Mouse (Mus musculus) thymus, postnatal 36 days (tissue): Measurements from ENCODE around the gene Grifin.

Source experiments
- DNase-seq, 2 experiments: peaks; one replicate each; pipeline ENCODE4 v3.0.0; 2022; ENCODE audit warnings: mixed read lengths in 2 of 2

Gene Grifin

DNA sequence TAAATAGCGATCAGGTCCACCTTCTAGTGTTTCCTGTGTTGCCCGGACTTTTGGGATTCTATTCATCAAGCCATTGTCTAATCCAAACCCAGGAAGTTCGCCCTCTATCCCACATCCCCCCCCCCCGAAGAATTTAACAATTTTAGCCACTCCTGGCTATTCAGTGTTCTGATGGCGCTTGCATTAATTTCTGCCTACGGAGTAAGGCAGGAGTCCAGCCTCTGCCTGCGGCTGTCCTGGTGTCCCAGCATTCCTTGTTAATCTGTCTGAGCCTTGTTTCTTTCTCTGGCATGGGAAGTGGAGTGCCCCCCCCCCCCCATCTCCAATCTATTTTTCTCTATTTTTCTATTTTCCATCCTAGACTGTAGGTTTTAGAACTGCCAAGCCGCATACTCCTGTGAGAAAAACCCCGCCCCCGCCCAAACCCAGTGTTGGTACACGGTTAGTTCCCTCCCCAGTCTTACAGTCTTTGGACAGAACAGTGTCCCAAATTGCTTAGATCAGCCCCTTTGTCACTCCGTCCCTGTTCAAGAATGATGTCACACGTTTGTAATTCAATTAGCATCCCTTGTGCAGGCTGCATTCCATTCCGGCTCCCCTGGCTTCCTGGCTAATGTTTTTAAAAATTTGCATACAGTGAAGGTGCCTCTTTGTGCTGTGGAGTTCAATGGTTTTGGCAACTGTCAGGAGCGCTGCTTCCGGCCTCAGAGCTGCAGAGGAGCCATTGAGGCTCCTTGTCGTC, 15.4 kb downstream of the Grifin start:
- DNase-seq, result no peak

DNA sequence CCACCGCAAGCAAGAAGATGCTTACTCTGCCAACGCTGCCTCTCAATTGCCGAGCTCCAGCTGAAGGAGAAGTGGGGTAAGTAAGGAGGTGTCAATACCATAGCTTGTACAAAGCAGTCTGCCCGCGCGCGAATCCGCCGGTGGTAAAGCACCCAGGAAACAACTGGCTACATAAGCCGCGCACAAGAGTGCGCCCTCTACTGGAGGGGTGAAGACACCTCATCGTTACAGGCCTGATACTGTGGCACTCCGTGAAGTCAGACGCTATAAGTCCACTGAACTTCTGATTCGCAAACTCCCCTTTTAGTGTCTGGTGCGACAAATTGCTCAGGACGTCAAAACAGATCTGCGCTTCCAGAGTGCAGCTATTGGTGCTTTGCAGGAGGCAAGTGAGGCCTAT, 18.5 kb downstream of the Grifin start:
- DNase-seq, result no peak

DNA sequence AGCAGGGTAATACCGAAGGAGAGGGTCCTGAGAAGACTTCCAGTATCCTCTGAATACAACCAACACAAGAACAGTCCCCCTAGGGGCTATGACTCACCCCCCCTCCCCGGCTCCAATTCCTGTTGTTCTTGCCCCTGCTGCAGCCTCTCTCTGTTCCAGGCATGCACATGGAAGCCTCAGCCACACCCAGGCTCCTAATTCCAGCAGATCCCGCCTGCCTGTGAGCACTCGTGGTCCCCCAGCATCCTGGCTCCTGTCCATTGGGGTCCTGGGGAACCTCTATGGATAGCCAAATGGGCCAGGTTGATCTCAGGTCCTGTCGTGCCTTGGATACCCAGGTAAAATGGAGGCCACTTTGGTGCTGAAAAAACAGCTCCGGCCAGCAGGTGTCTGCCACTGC, 19.2 kb downstream of the Grifin start:
- DNase-seq, result no peak

DNA sequence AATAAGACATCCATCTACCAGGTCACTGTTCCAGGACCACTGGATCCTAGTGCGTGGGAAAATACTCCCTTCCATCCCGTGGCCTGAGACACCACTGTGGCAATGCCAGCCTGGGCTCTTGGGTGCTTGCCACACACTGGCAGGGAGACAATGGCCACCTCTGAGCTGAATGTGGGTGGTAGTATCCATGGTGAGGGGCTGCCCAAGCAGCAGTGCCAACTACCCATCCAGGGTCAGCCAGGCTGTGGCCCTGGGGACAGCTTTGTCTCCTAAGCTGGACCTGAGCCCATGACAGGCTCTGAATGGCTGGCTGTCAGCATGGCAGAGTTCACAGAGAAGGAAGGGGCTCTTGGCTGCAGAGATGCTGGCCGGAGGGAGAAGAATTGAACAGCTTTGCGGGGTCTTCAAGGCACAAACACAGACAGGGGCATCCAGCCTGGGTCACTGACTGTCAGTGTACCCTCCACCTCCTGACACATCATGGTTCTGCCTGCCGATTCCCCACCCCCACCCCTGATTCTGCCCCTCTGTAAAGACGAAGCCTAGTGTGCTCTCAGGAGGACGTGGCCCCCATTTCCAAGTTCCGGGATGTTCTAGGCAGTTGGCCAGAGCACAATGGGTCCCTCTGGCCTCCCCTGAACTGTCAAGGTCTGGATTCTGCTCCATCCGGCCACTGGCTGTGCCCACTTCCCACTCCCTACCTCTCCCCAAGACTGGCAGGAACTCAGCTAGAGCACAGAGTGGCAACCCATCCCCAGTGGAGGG, 21.9 kb downstream of the Grifin start:
- no peak for DNase-seq

DNA sequence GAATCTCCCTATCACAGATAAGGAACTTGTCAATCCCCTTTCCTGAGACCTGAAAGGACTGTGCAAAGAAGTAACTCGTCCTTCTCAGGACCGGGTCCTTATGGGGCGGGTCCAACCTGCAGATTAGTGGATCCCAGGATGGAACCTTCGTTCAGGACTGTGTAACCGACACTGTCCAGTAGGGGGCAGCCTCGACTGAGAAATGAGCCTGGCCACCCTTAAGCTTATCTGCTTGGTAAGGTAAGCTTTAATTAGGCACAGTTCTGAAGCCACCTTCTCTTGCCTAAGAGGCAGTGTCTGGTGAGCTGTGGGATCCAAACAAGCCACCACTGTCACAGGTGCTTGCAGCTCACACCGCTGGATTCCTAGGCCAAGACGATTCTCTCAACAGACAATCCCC, 24.8 kb downstream of the Grifin start:
- DNase-seq, result peak; percentile 74 to 81

DNA sequence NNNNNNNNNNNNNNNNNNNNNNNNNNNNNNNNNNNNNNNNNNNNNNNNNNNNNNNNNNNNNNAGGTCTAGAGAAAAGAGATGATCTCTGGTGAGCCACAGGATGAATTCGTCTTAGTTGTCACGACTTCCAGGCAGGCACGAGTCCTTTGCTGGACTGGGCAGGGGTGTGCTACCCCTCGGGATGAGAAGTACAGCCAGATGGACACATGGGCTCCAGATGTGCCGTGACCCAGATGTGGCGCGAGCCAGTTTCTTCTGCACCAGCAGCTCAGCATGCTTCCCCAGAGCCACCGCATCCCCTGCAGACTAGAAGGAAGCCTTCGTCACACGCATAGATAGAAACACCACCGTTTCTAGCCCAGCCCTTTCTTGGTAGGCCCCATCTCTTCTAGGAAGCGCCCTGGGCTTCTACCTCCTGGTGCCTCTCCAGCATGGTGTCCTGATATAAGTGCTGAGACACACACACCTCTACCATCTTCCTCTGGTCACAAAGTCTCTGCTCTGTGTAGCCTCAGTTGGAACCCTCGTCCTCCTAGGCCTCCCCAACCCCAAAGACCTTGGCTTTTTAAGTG, 26.7 kb downstream of the Grifin start:
- no peak for DNase-seq

DNA sequence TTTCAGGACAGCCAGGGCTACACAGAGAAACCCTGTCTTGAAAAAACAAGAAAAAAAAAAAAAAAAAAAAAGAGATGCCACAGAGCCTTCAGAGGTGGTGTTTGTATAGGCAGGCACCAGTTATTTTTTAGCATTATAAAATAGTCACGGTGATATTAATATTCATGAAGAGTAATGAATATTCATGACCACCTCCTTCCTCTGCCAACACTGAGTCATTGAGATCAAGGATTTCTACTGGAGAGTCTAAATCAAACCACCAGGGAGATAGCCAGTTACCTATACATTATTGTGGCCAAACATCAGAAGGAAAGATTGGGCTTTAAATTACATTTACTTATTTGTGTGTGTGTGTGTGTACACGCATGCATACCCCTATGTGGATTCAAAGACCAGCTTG, 38.1 kb downstream of the Grifin start:
- no peak for DNase-seq

DNA sequence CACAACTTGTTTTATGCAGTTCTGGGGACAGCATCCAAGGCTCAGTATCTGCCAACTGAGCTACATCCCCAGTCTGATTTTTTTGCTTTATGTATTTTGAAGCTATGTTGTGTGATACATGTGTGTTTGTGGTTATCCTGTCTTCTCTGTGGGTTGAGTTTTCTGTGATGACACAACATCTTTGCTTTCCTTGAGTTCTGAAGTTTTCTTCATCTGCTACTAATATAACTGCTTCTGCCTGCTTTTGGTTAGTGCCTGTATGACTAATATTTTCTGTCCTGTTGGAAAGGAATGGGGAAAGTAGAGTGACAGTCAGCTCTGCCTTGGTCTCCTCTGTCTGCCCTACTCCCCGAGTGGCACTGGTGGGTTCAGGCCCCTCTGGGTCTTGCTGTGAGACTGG, 43.7 kb downstream of the Grifin start:
- no peak for DNase-seq

DNA sequence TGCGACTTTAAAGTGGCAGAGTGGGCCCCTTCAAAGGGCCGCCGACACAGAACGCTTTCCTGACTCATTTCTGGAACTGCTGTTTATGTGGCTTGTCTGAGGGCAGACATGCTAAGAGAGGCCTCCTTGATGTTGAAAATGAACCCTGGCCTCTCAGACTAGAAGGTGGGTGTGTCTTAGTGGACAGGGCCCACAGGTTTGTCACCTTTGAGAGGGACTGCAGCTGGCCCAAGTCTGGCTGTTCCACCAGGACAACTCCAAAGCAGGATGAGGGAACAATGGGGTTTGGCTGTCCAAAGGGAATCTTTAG, 47.0 kb downstream of the Grifin start:
- no peak for DNase-seq

DNA sequence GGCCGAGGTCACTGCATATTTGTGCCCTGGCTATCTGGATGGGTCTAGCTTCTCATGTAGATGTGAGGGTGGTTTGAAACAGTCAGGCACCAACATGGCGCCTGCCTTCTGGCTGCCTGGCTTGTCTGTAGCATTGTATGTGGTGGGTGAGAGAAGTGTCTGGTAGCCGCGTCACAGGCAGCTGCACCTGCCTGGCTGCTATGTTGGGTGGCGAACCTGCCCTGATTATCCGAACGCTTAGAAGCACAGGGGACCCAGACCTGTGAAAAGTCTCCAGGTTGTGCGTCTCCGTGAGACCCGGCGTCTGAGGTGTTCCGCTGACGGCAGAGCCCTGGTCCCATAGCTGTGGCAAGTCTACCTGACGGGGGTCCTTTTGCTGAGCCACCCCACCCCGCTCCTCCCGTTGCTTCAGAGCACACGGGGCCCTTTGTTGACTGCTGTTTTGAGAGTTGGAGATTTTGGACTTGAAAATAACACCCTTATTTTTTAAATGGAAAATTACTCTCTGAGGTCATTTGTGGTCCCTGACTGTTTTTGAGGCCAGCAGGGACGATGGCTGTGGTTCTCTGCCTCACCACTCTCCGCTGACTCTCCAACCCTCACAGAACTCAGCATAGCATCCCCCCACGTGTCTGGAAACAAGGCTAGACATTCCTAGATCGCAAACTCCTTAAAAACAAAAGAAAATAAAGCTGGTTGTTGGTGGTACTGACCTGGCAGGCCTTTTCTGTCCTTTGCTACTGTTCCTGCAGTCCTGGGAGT, 47.5 kb downstream of the Grifin start:
- no peak for DNase-seq

DNA sequence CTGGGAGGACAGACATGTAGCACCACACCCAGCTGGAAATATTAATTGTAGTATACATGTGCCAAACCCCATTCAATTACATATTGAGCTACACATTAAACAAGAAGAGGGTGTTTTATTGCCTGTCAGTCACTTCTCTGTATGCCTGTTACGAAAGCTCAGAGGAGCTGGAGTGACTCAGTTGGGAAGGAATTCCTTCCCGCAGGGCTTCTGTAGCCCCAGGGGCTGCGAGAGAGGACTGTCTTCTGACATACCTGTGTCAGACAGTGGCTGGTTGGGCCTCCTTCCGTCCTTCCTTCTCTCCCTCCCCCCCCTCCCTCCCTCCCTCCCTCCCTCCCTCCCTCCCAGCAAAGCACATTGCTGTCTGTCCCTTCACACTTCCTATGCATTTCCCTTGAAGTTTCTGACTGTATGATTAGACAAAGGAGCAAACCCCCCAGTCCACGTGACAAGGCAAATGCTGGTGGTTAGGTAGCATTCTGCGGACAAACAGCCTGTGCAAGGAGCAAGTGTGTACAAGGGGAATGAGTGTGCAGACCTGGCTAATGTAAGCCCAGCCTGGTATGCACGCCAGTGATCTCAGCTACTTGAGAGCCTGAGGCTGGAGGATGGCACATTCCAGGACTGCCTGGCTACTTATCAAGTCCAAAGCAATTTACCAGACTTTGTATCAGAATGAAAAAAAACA, 49.9 kb downstream of the Grifin start:
- DNase-seq, result no peak

DNA sequence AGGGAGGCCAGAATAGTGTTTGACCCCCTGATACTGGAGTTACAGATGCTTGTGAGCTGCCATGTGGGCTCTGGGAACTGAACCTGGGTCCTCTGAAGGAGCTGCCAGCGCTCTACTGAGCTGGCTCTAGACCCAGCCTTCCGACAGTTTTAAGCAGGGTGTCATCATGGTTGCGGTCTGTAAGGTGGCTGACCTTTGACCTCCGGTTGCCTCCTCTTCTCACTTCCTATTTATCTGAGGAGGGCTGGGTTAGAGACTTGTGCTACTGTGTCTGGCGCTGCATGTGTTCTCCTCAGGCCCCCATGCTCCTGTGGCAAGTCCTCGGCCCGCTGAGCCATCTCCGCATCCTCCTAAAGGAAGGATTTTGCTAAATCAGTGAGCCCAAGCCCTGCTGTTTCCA, 51.0 kb downstream of the Grifin start:
- DNase-seq, result no peak
